8 mouse cellular contexts compared by ENCODE assay signal in genomic region chr11:79076484-79076883, GRCm38 (mm10).
DNase-seq lines count a peak whose midpoint lies in the region; ATAC-seq lines count a peak whose summit lies in the region.
"Had no signal": no experiment of that assay in that cellular context is flagged by ENCODE, and none has a peak within 500 bp of the region (broad histone marks: within the 10 kb centered on the region; RNA-seq: fewer than 3 reads in every experiment).

No protein-coding gene starts in this region.

- no peak overlapping the region for H3K4me2 ChIP-seq in liver, embryonic 16.5 days (ENCODE audit: low read depth, low read length)
- no peak overlapping the region for H3K4me2 ChIP-seq in midbrain, embryonic 16.5 days (ENCODE audit: low read length)

- ATAC-seq in liver, embryonic 16.5 days (ENCODE audit: low read depth) = no peak
- no peak for ATAC-seq in midbrain, embryonic 16.5 days

- peaks cover 42% of the 10 kb centered on the region for H3K4me1 ChIP-seq in liver, embryonic 16.5 days (ENCODE audit: control insufficient read depth, low read depth, low read length)
- H3K4me1 ChIP-seq in midbrain, embryonic 16.5 days (ENCODE audit: control insufficient read depth, insufficient read depth, low read length) = no peaks in the 10 kb centered on the region

- DNase-seq in CD4-positive helper T cell, adult 2 months (ENCODE audit: low read depth, low spot score) = peak; percentile 90
- DNase-seq in MEL-GATA-1-ER (ENCODE audit: extremely low read depth, low read depth) = peak; percentile 72
- DNase-seq in spleen, postnatal 36 days (ENCODE audit: low spot score in 2 of 2) = peak; percentile 78 to 80
- DNase-seq in adrenal gland, postnatal 14 days = no peak
- no peak for DNase-seq in layer of hippocampus, adult 9-11 months
- DNase-seq: cerebellum, adult 9-10 months had no signal

- H3K4me3 ChIP-seq in liver, embryonic 16.5 days (ENCODE audit: low read depth, low read length) = no peak overlapping the region
- no peak overlapping the region for H3K4me3 ChIP-seq in midbrain, embryonic 16.5 days (ENCODE audit: low read depth, low read length)

- H3K9ac ChIP-seq in liver, embryonic 16.5 days (ENCODE audit: low read depth, low read length) = 0 out of 2 replicates have a peak overlapping the region, but pooled peaks have one; percentile 1
- H3K9ac ChIP-seq in midbrain, embryonic 16.5 days (ENCODE audit: low read depth, low read length) = no peak overlapping the region

- no peaks in the 10 kb centered on the region for H3K27me3 ChIP-seq in liver, embryonic 16.5 days (ENCODE audit: control insufficient read depth, insufficient read depth, low read depth, low read length)
- H3K27me3 ChIP-seq in midbrain, embryonic 16.5 days (ENCODE audit: control insufficient read depth, insufficient read depth, low read depth, low read length) = no peaks in the 10 kb centered on the region

- no peaks in the 10 kb centered on the region for H3K9me3 ChIP-seq in liver, embryonic 16.5 days (replicated peaks; ENCODE audit: control insufficient read depth, low read length)
- H3K9me3 ChIP-seq in midbrain, embryonic 16.5 days (replicated peaks; ENCODE audit: control insufficient read depth, low read length, poor library complexity, severe bottlenecking) = no peaks in the 10 kb centered on the region

- H3K36me3 ChIP-seq in liver, embryonic 16.5 days (ENCODE audit: control insufficient read depth, insufficient read depth) = no peaks in the 10 kb centered on the region
- no peaks in the 10 kb centered on the region for H3K36me3 ChIP-seq in midbrain, embryonic 16.5 days (ENCODE audit: control insufficient read depth, insufficient read depth, low read length)

- H3K27ac ChIP-seq in liver, embryonic 16.5 days (ENCODE audit: low read length) = no peak overlapping the region
- H3K27ac ChIP-seq in midbrain, embryonic 16.5 days (ENCODE audit: low read length) = no peak overlapping the region

- 22% methylated on average over 12 of the region's 12 CpGs for WGBS in liver, embryonic 16.5 days (ENCODE audit: insufficient replicate concordance)
- WGBS in midbrain, embryonic 16.5 days = 92% methylated on average over 12 of the region's 12 CpGs

Comparison
In these comparisons a context has a peak if more than half of its experiments do, and no peak if none do; other contexts are left out.
1. DNase-seq: peak in CD4-positive helper T cell, adult 2 months (single experiment), MEL-GATA-1-ER (single experiment) and spleen, postnatal 36 days (2 of 2); none in adrenal gland, postnatal 14 days (single experiment) and layer of hippocampus, adult 9-11 months (single experiment).